Mouse (Mus musculus) testis, postnatal 10 days (tissue): ENCODE data around the gene Txlnb.
A peak's percentile ranks its signal among the peaks of the same experiment; 100 is the strongest.

ENCODE experiments used
- DNase-seq: peaks from one replicate; pipeline ENCODE4 v3.0.0; 2021; ENCODE audit warnings: low spot score

The Txlnb gene

GRCm38 (mm10) chr10:17827391-17827790, 31.4 kb downstream of the Txlnb start:
- no peak for DNase-seq

- no peak for DNase-seq
These were observed 33.2 kb downstream of the Txlnb start for GRCm38 (mm10) chr10:17829205-17829604.

GRCm38 (mm10) chr10:17831041-17831440, 35.0 kb downstream of the Txlnb start:
- no peak for DNase-seq

GRCm38 (mm10) chr10:17835031-17835430, 39.0 kb downstream of the Txlnb start:
- DNase-seq = no peak

- DNase-seq = no peak
These were observed 40.2 kb downstream of the Txlnb start for GRCm38 (mm10) chr10:17836275-17836674.

- DNase-seq = no peak
These were observed 46.0 kb downstream of the Txlnb start for GRCm38 (mm10) chr10:17842030-17842429.

GRCm38 (mm10) chr10:17844781-17845537, 48.9 kb downstream of the Txlnb start:
- no peak for DNase-seq

GRCm38 (mm10) chr10:17857647-17858261, 61.7 kb downstream of the Txlnb start:
- no peak for DNase-seq

GRCm38 (mm10) chr10:17860701-17861480, 64.9 kb downstream of the Txlnb start:
- no peak for DNase-seq

GRCm38 (mm10) chr10:17869822-17870662, 74.0 kb downstream of the Txlnb start:
- peak; percentile 67 for DNase-seq

- DNase-seq = no peak
These were observed 82.2 kb downstream of the Txlnb start for GRCm38 (mm10) chr10:17878002-17878919.

GRCm38 (mm10) chr10:17880038-17880437, 84.0 kb downstream of the Txlnb start:
- no peak for DNase-seq

GRCm38 (mm10) chr10:17880724-17881123, 84.7 kb downstream of the Txlnb start:
- no peak for DNase-seq
